Mouse (Mus musculus) cerebellum, adult 2 months (tissue): ENCODE measurements around the gene Hdac7.

Experiments used
- CTCF ChIP-seq: fragments of 200-500 bp; IDR thresholded peaks from 2 replicates; pipeline ENCODE4 v1.5.1; 2011; ENCODE audit warnings: low read depth, mild to moderate bottlenecking, control low read depth, low read length, moderate library complexity, borderline replicate concordance; ENCODE audit not compliant: insufficient read depth
- POLR2A ChIP-seq: fragments of 200-500 bp; IDR thresholded peaks from 2 replicates; pipeline ENCODE4 v1.6.1; 2011; ENCODE audit warnings: low read length, control low read depth, borderline replicate concordance; ENCODE audit not compliant: insufficient read depth

GRCm38 (mm10) chr15:97875784-97876183 is 31.5 kb upstream of the Hdac7 start:
- TF ChIP-seq POLR2A (no peak), CTCF (no peak)
